Mouse (Mus musculus) left cerebral cortex, postnatal 10 days (tissue): Measurements from ENCODE around the gene Smok3c. TPM values are rescaled to one million over a fixed set of nuclear protein-coding genes. Genes with fewer than 3 reads are reported as not detected.
A peak's percentile ranks its signal among the peaks of the same experiment; 100 is the strongest.
"Not testable (repeated sequence)": the region's sequence is repeated elsewhere in the genome, so short reads cannot be mapped to it uniquely, and the experiment has no call there.

Experiments
- DNase-seq, 2 experiments: peaks; one replicate each; pipeline ENCODE4 v3.0.0; 2021 to 2022; ENCODE audit warnings: low spot score in 2 of 2, mixed read lengths in 1 of 2; ENCODE audit errors: extremely low spot score in 1 of 2
- intact Hi-C: fragments of 180-260 bp; cut with DNase I; formaldehyde crosslinking; loops from one replicate; pipeline ENCODE4 v1.15.1; 2025
- total RNA-seq, 2 experiments: library from RNA; stranded (reverse); gene quantifications; 2 replicates each; pipeline ENCODE4 v1.2.3; 2021

Smok3c gene
- total RNA-seq: not detected

GRCm38 (mm10) chr5:138052894-138053293 lies at the start of gene Smok3c:
TSS of gene Smok3c (plus strand) at chr5:138053194.
- DNase-seq, intact Hi-C loops: not testable (repeated sequence)

- intact Hi-C loops: no loop called here
- DNase-seq: no peak
These were observed 43.6 kb upstream of the Smok3c start for GRCm38 (mm10) chr5:138009437-138009836.

DNA sequence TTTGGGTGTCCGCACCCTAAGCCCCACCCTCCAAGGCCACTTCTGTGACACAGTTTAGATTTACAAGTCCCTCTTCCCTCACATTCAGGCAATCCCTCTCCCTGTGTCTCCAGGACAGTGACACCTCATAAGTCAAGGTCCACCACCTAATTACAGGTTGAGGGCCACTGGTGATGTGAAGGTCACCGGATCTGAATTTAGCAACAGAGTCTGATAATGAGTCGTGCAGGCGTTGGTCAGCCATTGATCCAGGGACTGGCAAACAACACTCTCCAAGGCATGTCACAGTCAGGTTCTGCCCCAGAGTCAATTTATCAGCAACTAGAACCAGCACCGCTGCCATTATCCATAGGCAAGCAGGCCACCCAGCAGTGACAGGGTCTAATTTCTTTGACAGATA lies 40.6 kb upstream of the Smok3c start:
- no peak for DNase-seq

DNA sequence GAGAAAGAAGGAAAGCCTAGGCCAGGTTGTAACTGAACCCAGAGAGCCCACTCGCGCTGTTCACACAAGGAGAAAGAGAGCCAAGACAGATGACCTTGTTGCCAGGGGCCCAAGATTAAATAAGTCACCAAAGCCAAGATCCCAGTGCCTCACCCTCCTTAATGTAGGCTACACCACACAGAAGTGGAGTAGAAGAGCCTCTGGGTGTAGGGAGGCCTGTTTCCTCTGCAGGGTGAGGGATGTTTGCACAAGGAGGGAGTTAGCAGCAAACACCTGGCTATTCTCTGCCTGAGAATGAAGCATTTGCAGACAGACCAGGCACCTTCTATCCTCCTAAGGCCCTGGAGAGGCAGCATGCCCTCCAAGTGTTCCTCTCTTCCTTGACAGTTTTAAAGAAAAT lies 36.5 kb upstream of the Smok3c start:
- intact Hi-C loops: no loop called here

More for the DNA sequence above, 40.6 kb upstream of the Smok3c start:
- intact Hi-C loops: no loop called here

GRCm38 (mm10) chr5:138016997-138017396 lies 36.0 kb upstream of the Smok3c start:
- intact Hi-C loops: no loop called here
- DNase-seq: no peak

More for the DNA sequence above, 36.5 kb upstream of the Smok3c start:
- no peak for DNase-seq

DNA sequence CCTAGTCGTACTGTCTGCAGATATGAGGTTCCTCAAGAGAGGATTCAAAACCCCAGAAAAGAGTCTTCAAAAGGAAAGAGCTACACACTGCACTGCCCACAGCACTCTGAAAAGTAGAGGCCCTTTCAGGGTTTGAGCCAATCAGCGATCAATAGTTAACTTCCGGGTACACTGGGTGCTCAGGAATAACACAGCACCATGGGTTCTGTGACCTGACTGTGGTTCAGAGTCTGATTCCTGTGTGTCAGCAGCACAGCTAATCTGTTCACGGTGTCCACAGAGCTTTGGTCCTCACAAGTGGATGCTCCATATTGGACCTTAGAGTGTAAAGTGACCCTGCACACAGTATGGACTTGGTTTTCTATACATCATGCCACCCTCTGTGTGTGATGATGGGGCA lies 33.4 kb upstream of the Smok3c start:
- intact Hi-C loops, DNase-seq: not testable (repeated sequence)

DNA sequence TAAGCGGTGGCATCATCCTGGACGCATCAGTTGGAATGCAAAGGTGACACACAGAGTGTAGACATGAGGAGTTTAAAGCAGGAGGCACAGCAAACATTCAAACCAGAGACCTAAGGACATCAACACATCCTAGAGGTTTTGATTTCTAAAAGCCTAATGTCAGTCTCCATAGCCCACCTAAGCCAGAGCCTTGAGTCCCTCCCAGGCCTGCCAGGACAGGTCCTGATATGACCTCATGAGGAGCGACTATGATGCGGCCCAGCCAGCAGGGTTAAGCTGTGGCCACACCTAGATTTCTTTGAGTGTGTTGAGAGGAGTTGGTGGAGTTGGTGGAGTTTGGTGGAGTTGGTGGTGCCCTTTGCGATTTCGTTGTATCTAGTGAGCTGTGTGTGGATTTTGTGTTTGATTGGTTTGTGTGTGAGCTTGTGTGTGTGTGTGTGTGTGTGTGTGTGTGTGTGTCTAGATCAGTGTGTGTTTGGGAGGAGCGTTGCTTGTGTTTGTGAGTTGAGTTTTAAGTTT lies 32.0 kb upstream of the Smok3c start, which contains the start of the genes Smok3a and Smok3b:
TSS of gene Smok3a (plus strand) at position 301 of the 519 bp plus-strand sequence.
TSS of gene Smok3b (plus strand) at position 469 of the 519 bp plus-strand sequence.
- intact Hi-C loops: not testable (repeated sequence)

DNA sequence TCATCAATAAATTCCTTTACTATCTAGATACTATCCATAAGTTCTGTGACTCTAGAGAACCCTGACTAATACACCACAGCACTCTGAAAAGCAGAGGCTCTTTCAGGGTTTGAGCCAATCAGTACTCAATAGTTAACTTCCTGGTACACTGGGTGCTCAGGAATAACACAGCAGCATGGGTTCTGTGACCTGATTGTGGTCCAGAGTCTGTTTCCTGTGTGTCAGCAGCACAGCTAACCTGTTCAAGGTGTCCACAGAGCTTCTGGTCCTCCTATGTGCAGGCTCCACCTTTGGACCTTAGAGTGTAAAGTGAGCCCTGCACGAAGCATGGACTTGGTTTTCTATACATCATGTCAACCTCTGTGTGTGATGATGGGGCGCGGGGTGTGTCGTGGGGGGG lies 20.8 kb downstream of the Smok3c start:
- intact Hi-C loops: no loop called here
- no peak for DNase-seq

More for the DNA sequence above, 32.0 kb upstream of the Smok3c start, which contains the start of the genes Smok3a and Smok3b:
- DNase-seq: not testable (repeated sequence)

GRCm38 (mm10) chr5:138075684-138076083 lies 22.7 kb downstream of the Smok3c start:
- no peak for DNase-seq
- intact Hi-C loops: no loop called here

GRCm38 (mm10) chr5:138076148-138076547 lies 23.2 kb downstream of the Smok3c start:
- no peak for DNase-seq
- intact Hi-C loops: no loop called here

GRCm38 (mm10) chr5:138080456-138080855 lies 27.5 kb downstream of the Smok3c start:
- DNase-seq: no peak
- intact Hi-C loops: no loop called here

- intact Hi-C loops: no loop called here
- DNase-seq: peak in 1 of 2 experiments; percentile 20
These were observed 28.5 kb downstream of the Smok3c start for GRCm38 (mm10) chr5:138081446-138081845.

DNA sequence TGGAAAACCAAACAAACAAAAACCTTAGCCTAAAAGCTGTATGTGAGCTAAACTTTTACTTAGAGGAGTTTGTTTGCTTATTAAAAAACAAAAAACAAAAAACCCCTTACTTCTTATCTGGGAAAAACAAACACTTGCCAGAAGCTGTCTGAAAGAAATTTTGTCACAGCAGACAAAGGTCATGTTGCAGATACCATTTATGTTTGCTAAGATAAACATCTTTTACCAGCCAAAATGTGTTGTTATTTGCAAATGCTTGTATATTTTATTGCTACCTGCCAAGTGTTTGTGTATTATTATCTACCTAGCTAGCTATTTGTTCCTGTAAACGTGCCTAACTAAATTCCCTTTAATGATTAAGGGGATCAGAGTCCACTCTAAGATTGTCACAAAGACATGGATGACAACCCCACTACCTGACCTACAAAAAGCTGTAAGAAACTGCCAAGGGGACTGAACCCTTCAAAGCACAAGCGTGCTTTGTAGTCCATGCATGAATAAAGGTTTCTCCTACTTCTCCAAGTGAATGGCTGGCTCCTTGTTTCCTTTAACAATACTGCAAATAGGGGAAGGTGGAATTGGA lies 30.4 kb downstream of the Smok3c start:
- DNase-seq: no peak
- intact Hi-C loops: no loop called here

- no peak for DNase-seq
- intact Hi-C loops: no loop called here
These were observed 30.9 kb downstream of the Smok3c start for GRCm38 (mm10) chr5:138083936-138084335.

DNA sequence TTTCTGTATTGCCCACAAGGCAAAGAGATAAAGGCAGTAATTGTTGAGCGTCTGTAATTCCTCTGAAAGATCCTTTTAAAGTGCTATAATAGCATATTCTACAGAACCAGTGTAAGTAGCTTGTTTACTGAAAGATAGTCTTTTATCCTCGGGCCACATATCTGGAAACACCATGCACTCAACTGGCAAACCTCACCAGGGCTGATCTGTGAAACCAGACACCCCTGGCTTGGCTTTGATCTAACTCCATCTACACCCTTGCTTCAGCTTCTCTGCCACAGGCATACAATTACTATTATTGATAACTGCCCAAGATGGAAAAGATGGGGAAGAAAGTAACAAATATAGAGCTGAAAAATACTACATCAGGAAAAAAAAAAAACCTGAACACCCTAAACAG lies 31.5 kb downstream of the Smok3c start:
- intact Hi-C loops: no loop called here
- DNase-seq: no peak

GRCm38 (mm10) chr5:138084996-138085395 lies 32.0 kb downstream of the Smok3c start, which contains the start of gene Zkscan1:
TSS of gene Zkscan1 (plus strand) at chr5:138085084.
- peak; percentile 80 to 81 for DNase-seq
- intact Hi-C loops: loop anchor here (5.0 kb wide), 1 partner anchor 293 kb away; no protein-coding TSS in a partner anchor

DNA sequence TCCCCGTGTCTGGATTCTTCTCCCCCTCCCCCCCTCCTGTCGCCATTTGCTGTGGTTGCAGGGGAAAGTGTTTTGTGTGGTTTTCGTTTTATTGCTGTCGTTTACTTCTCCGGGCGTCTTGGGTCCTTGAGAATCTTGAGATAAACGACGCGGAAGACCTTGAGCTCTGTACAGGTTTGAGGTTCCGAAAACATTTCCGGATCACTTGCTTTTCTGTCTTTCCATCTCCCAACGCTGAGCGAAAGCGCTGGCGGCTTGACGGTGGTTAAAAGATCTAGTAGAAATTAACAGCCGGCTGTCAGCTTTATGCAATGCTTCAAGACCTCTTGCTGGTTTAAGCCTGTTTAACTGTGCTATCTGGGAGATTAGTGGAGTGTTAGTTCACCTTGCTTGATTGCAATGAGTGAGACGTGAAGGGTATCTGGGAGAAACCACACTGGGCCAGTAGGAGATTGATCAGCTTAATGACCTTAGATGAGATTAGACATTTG lies 32.5 kb downstream of the Smok3c start:
- DNase-seq: no peak
- intact Hi-C loops: loop anchor here (5.0 kb wide), 1 partner anchor 293 kb away; no protein-coding TSS in a partner anchor

DNA sequence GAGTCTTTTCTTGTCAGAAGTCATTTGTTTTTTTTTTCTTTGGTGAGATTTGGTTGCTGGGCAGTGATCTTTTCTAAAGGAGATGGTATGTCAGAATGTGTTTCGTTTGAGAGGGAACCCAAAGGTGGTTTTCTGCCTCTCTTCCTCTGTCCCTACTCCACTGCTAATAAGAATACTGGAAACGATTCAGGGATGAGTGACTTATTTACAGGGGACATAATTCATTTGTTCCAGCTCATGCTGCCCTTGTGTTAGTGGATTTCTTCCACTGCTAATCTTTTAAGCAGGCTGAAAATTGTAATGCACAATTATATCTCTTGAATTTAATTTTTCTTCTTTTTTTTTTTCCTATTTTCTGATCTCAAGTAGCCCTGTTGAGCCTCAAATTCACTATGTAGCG lies 33.8 kb downstream of the Smok3c start:
- no peak for DNase-seq
- intact Hi-C loops: loop anchor here (5.0 kb wide), 1 partner anchor 295 kb away; no protein-coding TSS in a partner anchor

GRCm38 (mm10) chr5:138088366-138088765 lies 35.4 kb downstream of the Smok3c start:
- no peak for DNase-seq
- intact Hi-C loops: loop anchor here (5.0 kb wide), 1 partner anchor 296 kb away; no protein-coding TSS in a partner anchor

GRCm38 (mm10) chr5:138089108-138089551 lies 36.1 kb downstream of the Smok3c start:
- DNase-seq: no peak
- intact Hi-C loops: loop anchor here (5.0 kb wide), 1 partner anchor 297 kb away; no protein-coding TSS in a partner anchor
